Mouse (Mus musculus) G1E (cell line): Measurements from ENCODE around the gene Olfr522.

Experiments
- CTCF ChIP-seq: IDR thresholded peaks from 2 replicates; pipeline ENCODE4 v1.5.1; 2012; ENCODE audit warnings: low read depth, low read length, inconsistent platforms, mixed read lengths
- TAL1 ChIP-seq: conservative IDR thresholded peaks from 2 replicates; pipeline ENCODE4 v1.6.1; 2012; ENCODE audit warnings: low read depth, low read length, inconsistent platforms, mixed read lengths

- TF ChIP-seq CTCF (no peak), TAL1 (no peak)
These were observed at the start of gene Olfr522 for GRCm38 (mm10) chr7:140164664-140165063.
